Mouse (Mus musculus): ENCODE results near the gene Marc1. TPM values are rescaled to one million over a fixed set of nuclear protein-coding genes. Genes with fewer than 3 reads are reported as not detected.

Gene Marc1
- total RNA-seq, 2 experiments from 2014 or later = not detected

- intact Hi-C loops (cut with DNase I) = no loop called here
- no peak for DNase-seq (ENCODE audit: low spot score in 2 of 2)
Observed at GRCm38 (mm10) chr1:184777061-184777795, 33.9 kb downstream of the Marc1 start.

GRCm38 (mm10) chr1:184775289-184775688 is 35.8 kb downstream of the Marc1 start:
- intact Hi-C loops (cut with DNase I) = no loop called here
- no peak for DNase-seq (ENCODE audit: low spot score in 2 of 2)

GRCm38 (mm10) chr1:184771891-184772249 is 39.2 kb downstream of the Marc1 start:
- intact Hi-C loops (cut with DNase I) = loop anchor here (2.0 kb wide), 1 partner anchor 505 kb away; no protein-coding TSS in a partner anchor

GRCm38 (mm10) chr1:184771202-184771890 is 39.8 kb downstream of the Marc1 start:
- intact Hi-C loops (cut with DNase I) = loop anchor here (2.0 kb wide), 1 partner anchor 505 kb away; no protein-coding TSS in a partner anchor
- DNase-seq (ENCODE audit: low spot score in 2 of 2) = peak; percentile 60 to 66

More at GRCm38 (mm10) chr1:184771891-184772249, 39.2 kb downstream of the Marc1 start:
- no peak for DNase-seq (ENCODE audit: low spot score in 2 of 2)

- no peak for DNase-seq (ENCODE audit: low spot score in 2 of 2)
- intact Hi-C loops (cut with DNase I) = no loop called here
Observed at GRCm38 (mm10) chr1:184763866-184764265, 47.2 kb downstream of the Marc1 start.

GRCm38 (mm10) chr1:184762941-184763340 is 48.2 kb downstream of the Marc1 start:
- no peak for DNase-seq (ENCODE audit: low spot score in 2 of 2)
- intact Hi-C loops (cut with DNase I) = no loop called here

GRCm38 (mm10) chr1:184761988-184762387 is 49.1 kb downstream of the Marc1 start:
- intact Hi-C loops (cut with DNase I) = no loop called here

GRCm38 (mm10) chr1:184752671-184753070 is 58.4 kb downstream of the Marc1 start:
- DNase-seq (ENCODE audit: low spot score in 2 of 2) = no peak
- intact Hi-C loops (cut with DNase I) = no loop called here

More at GRCm38 (mm10) chr1:184761988-184762387, 49.1 kb downstream of the Marc1 start:
- no peak for DNase-seq (ENCODE audit: low spot score in 2 of 2)

- DNase-seq (ENCODE audit: low spot score in 2 of 2) = no peak
- intact Hi-C loops (cut with DNase I) = no loop called here
Observed at GRCm38 (mm10) chr1:184750114-184750664, 60.9 kb downstream of the Marc1 start.

GRCm38 (mm10) chr1:184748692-184749152 is 62.4 kb downstream of the Marc1 start:
- intact Hi-C loops (cut with DNase I) = no loop called here
- DNase-seq (ENCODE audit: low spot score in 2 of 2) = no peak

- intact Hi-C loops (cut with DNase I) = loop anchor here (2.0 kb wide), 2 partner anchors 289 to 471 kb away; no protein-coding TSS in a partner anchor
- DNase-seq (ENCODE audit: low spot score in 2 of 2) = peak; percentile 27 to 60
Observed at GRCm38 (mm10) chr1:184737876-184738479, 73.1 kb downstream of the Marc1 start.

GRCm38 (mm10) chr1:184737228-184737627 is 73.9 kb downstream of the Marc1 start:
- intact Hi-C loops (cut with DNase I) = loop anchor here (2.0 kb wide), 1 partner anchor 288 kb away; no protein-coding TSS in a partner anchor
- no peak for DNase-seq (ENCODE audit: low spot score in 2 of 2)

Small RNA genes lying within 50 kb of the gene (microRNA-seq; reads per million reads assigned to microRNA genes)
- 596 to 770 reads per million in 2 experiments for gene Mir1981

Other genes with a start within 250 kb of the Marc1 start
- 1 to 10 TPM; 1.1 to 1.3 TPM for gene Hlx, start 78.7 kb downstream of the Marc1 start, total RNA-seq (2021)
- gene Marc2, start 35.1 kb upstream of the Marc1 start, total RNA-seq (2021) = 100 to 1,000 TPM; 146 to 165 TPM
- 10 to 100 TPM; 33.0 to 36.5 TPM for gene C130074G19Rik, start 71.9 kb upstream of the Marc1 start, total RNA-seq (2021)
- 100 to 1,000 TPM in 1 of 2 experiments, 10 to 100 TPM in 1; 97.5 to 107 TPM for gene Mark1, start 188.3 kb upstream of the Marc1 start, total RNA-seq (2021)